Mouse (Mus musculus): ENCODE measurements around the gene Gm47791. TPM values are rescaled to one million over a fixed set of nuclear protein-coding genes. Genes with fewer than 3 reads are reported as not detected.

The Gm47791 gene
- polyA plus RNA-seq, 1 experiment from 2014 or later: not detected

GRCm38 (mm10) chr1:82773208-82773607, 2.2 kb upstream of the Gm47791 start:
- Histone ChIP-seq H3K27ac (ENCODE audit: low read length) (no peak overlapping the region), H3K9ac (ENCODE audit: low read length) (no peak overlapping the region), H3K4me3 (replicated peaks; ENCODE audit: low read length) (no peak overlapping the region), H3K36me3 (ENCODE audit: control insufficient read depth, insufficient read depth, low read length) (no peaks in the 10 kb centered on the region), H3K9me3 (replicated peaks; ENCODE audit: control insufficient read depth, low read length) (no peaks in the 10 kb centered on the region), H3K27me3 (ENCODE audit: control insufficient read depth, insufficient read depth, low read length) (no peaks in the 10 kb centered on the region), H3K4me2 (ENCODE audit: low read depth, low read length) (no peak overlapping the region), H3K4me1 (ENCODE audit: control insufficient read depth, insufficient read depth, low read length) (no peaks in the 10 kb centered on the region)
- WGBS: 64% methylated on average over 5 of the region's 5 CpGs
- ATAC-seq (ENCODE audit: insufficient read depth, low FRiP score): no peak

- H3K27ac ChIP-seq (ENCODE audit: low read length): no peak overlapping the region
- no peaks in the 10 kb centered on the region for H3K4me1 ChIP-seq (ENCODE audit: control insufficient read depth, insufficient read depth, low read length)
- WGBS: 72% methylated on average over 4 of the region's 4 CpGs
- H3K9ac ChIP-seq (ENCODE audit: low read length): no peak overlapping the region
- H3K9me3 ChIP-seq (replicated peaks; ENCODE audit: control insufficient read depth, low read length): no peaks in the 10 kb centered on the region
- no peaks in the 10 kb centered on the region for H3K27me3 ChIP-seq (ENCODE audit: control insufficient read depth, insufficient read depth, low read length)
- no peaks in the 10 kb centered on the region for H3K36me3 ChIP-seq (ENCODE audit: control insufficient read depth, insufficient read depth, low read length)
- no peak overlapping the region for H3K4me3 ChIP-seq (replicated peaks; ENCODE audit: low read length)
- ATAC-seq (ENCODE audit: insufficient read depth, low FRiP score): no peak
- no peak overlapping the region for H3K4me2 ChIP-seq (ENCODE audit: low read depth, low read length)
Measured at GRCm38 (mm10) chr1:82772428-82772827, 1.4 kb upstream of the Gm47791 start.

- Histone ChIP-seq H3K9ac (ENCODE audit: low read length) (no peak within 1 kb of the TSS), H3K9me3 (replicated peaks; ENCODE audit: control insufficient read depth, low read length) (no peaks in the 10 kb centered on the region), H3K4me1 (ENCODE audit: control insufficient read depth, insufficient read depth, low read length) (no peaks in the 10 kb centered on the region), H3K27me3 (ENCODE audit: control insufficient read depth, insufficient read depth, low read length) (no peaks in the 10 kb centered on the region), H3K4me2 (ENCODE audit: low read depth, low read length) (no peak within 1 kb of the TSS), H3K27ac (ENCODE audit: low read length) (no peak within 1 kb of the TSS), H3K4me3 (replicated peaks; ENCODE audit: low read length) (0 out of 2 replicates have a peak within 1 kb of the TSS, but pooled peaks have one; percentile 9), H3K36me3 (ENCODE audit: control insufficient read depth, insufficient read depth, low read length) (no peaks in the 10 kb centered on the region)
- no peak for ATAC-seq (ENCODE audit: insufficient read depth, low FRiP score)
- 46% methylated on average over 5 of the region's 5 CpGs for WGBS
Measured at GRCm38 (mm10) chr1:82768269-82768668, 2.8 kb downstream of the Gm47791 start, which contains the start of gene Tm4sf20. Gene Tm4sf20, minus strand, starts transcription at chr1:82768461.

GRCm38 (mm10) chr1:82766641-82767040, 4.4 kb downstream of the Gm47791 start:
- no peaks in the 10 kb centered on the region for H3K4me1 ChIP-seq (ENCODE audit: control insufficient read depth, insufficient read depth, low read length)
- no peak overlapping the region for H3K9ac ChIP-seq (ENCODE audit: low read length)
- H3K9me3 ChIP-seq (replicated peaks; ENCODE audit: control insufficient read depth, low read length): no peaks in the 10 kb centered on the region
- H3K4me3 ChIP-seq (replicated peaks; ENCODE audit: low read length): no peak overlapping the region
- no peak overlapping the region for H3K4me2 ChIP-seq (ENCODE audit: low read depth, low read length)
- 47% methylated on average over 4 of the region's 4 CpGs for WGBS
- H3K27ac ChIP-seq (ENCODE audit: low read length): peak overlapping the region; percentile 27; the same call in 1 of the 2 replicates
- peak; percentile 70; the same call in 1 of the 2 replicates for ATAC-seq (ENCODE audit: insufficient read depth, low FRiP score)
- no peaks in the 10 kb centered on the region for H3K27me3 ChIP-seq (ENCODE audit: control insufficient read depth, insufficient read depth, low read length)
- H3K36me3 ChIP-seq (ENCODE audit: control insufficient read depth, insufficient read depth, low read length): 0 out of 2 replicates have a peak, but pooled peaks cover 4% of the 10 kb centered on the region

- Histone ChIP-seq H3K4me2 (ENCODE audit: low read depth, low read length) (no peak overlapping the region), H3K4me1 (ENCODE audit: control insufficient read depth, insufficient read depth, low read length) (no peaks in the 10 kb centered on the region), H3K9me3 (replicated peaks; ENCODE audit: control insufficient read depth, low read length) (no peaks in the 10 kb centered on the region), H3K36me3 (ENCODE audit: control insufficient read depth, insufficient read depth, low read length) (0 out of 2 replicates have a peak, but pooled peaks cover 6% of the 10 kb centered on the region), H3K4me3 (replicated peaks; ENCODE audit: low read length) (no peak overlapping the region), H3K27me3 (ENCODE audit: control insufficient read depth, insufficient read depth, low read length) (no peaks in the 10 kb centered on the region), H3K9ac (ENCODE audit: low read length) (no peak overlapping the region), H3K27ac (ENCODE audit: low read length) (no peak overlapping the region; the same call in 1 of the 2 replicates)
- no peak for ATAC-seq (ENCODE audit: insufficient read depth, low FRiP score)
- 49% methylated on average over 1 of the region's 1 CpGs for WGBS
Measured at GRCm38 (mm10) chr1:82766227-82766626, 4.8 kb downstream of the Gm47791 start.

GRCm38 (mm10) chr1:82762274-82762673, 8.8 kb downstream of the Gm47791 start:
- no peaks in the 10 kb centered on the region for H3K4me1 ChIP-seq (ENCODE audit: control insufficient read depth, insufficient read depth, low read length)
- WGBS: 85% methylated on average over 1 of the region's 1 CpGs
- no peak overlapping the region for H3K9ac ChIP-seq (ENCODE audit: low read length)
- 0 out of 2 replicates have a peak, but pooled peaks cover 6% of the 10 kb centered on the region for H3K36me3 ChIP-seq (ENCODE audit: control insufficient read depth, insufficient read depth, low read length)
- H3K27me3 ChIP-seq (ENCODE audit: control insufficient read depth, insufficient read depth, low read length): no peaks in the 10 kb centered on the region
- H3K4me3 ChIP-seq (replicated peaks; ENCODE audit: low read length): no peak overlapping the region
- ATAC-seq (ENCODE audit: insufficient read depth, low FRiP score): no peak
- no peak overlapping the region for H3K27ac ChIP-seq (ENCODE audit: low read length)
- H3K9me3 ChIP-seq (replicated peaks; ENCODE audit: control insufficient read depth, low read length): no peaks in the 10 kb centered on the region
- no peak overlapping the region for H3K4me2 ChIP-seq (ENCODE audit: low read depth, low read length)

GRCm38 (mm10) chr1:82761454-82762169, 9.4 kb downstream of the Gm47791 start:
- Histone ChIP-seq H3K27ac (ENCODE audit: low read length) (no peak overlapping the region), H3K4me3 (replicated peaks; ENCODE audit: low read length) (no peak overlapping the region), H3K27me3 (ENCODE audit: control insufficient read depth, insufficient read depth, low read length) (no peaks in the 10 kb centered on the region), H3K36me3 (ENCODE audit: control insufficient read depth, insufficient read depth, low read length) (0 out of 2 replicates have a peak, but pooled peaks cover 6% of the 10 kb centered on the region), H3K9me3 (replicated peaks; ENCODE audit: control insufficient read depth, low read length) (no peaks in the 10 kb centered on the region), H3K4me2 (ENCODE audit: low read depth, low read length) (no peak overlapping the region), H3K4me1 (ENCODE audit: control insufficient read depth, insufficient read depth, low read length) (no peaks in the 10 kb centered on the region), H3K9ac (ENCODE audit: low read length) (no peak overlapping the region)
- WGBS: 85% methylated on average over 8 of the region's 8 CpGs
- no peak for ATAC-seq (ENCODE audit: insufficient read depth, low FRiP score)

- no peak for ATAC-seq (ENCODE audit: insufficient read depth, low FRiP score)
- H3K4me1 ChIP-seq (ENCODE audit: control insufficient read depth, insufficient read depth, low read length): no peaks in the 10 kb centered on the region
- H3K27me3 ChIP-seq (ENCODE audit: control insufficient read depth, insufficient read depth, low read length): no peaks in the 10 kb centered on the region
- 0 out of 2 replicates have a peak, but pooled peaks cover 6% of the 10 kb centered on the region for H3K36me3 ChIP-seq (ENCODE audit: control insufficient read depth, insufficient read depth, low read length)
- H3K9ac ChIP-seq (ENCODE audit: low read length): no peak overlapping the region
- 91% methylated on average over 1 of the region's 1 CpGs for WGBS
- H3K9me3 ChIP-seq (replicated peaks; ENCODE audit: control insufficient read depth, low read length): no peaks in the 10 kb centered on the region
- no peak overlapping the region for H3K27ac ChIP-seq (ENCODE audit: low read length)
- no peak overlapping the region for H3K4me2 ChIP-seq (ENCODE audit: low read depth, low read length)
- no peak overlapping the region for H3K4me3 ChIP-seq (replicated peaks; ENCODE audit: low read length)
Measured at GRCm38 (mm10) chr1:82759520-82759919, 11.5 kb downstream of the Gm47791 start.

- 86% methylated on average over 2 of the region's 2 CpGs for WGBS
- Histone ChIP-seq H3K36me3 (ENCODE audit: control insufficient read depth, insufficient read depth, low read length) (no peaks in the 10 kb centered on the region), H3K4me2 (ENCODE audit: low read depth, low read length) (no peak overlapping the region), H3K4me1 (ENCODE audit: control insufficient read depth, insufficient read depth, low read length) (no peaks in the 10 kb centered on the region), H3K27me3 (ENCODE audit: control insufficient read depth, insufficient read depth, low read length) (no peaks in the 10 kb centered on the region), H3K27ac (ENCODE audit: low read length) (no peak overlapping the region), H3K9me3 (replicated peaks; ENCODE audit: control insufficient read depth, low read length) (no peaks in the 10 kb centered on the region), H3K4me3 (replicated peaks; ENCODE audit: low read length) (no peak overlapping the region), H3K9ac (ENCODE audit: low read length) (no peak overlapping the region)
- no peak for ATAC-seq (ENCODE audit: insufficient read depth, low FRiP score)
Measured at GRCm38 (mm10) chr1:82747714-82748452, 23.2 kb downstream of the Gm47791 start.

Data from stomach, embryonic 16.5 days (tissue).